Mouse (Mus musculus): ENCODE measurements around the gene Ankrd27. TPM values are rescaled to one million over a fixed set of nuclear protein-coding genes. Genes with fewer than 3 reads are reported as not detected.
A peak's percentile ranks its signal among the peaks of the same experiment; 100 is the strongest.

The Ankrd27 gene
- total and polyA plus RNA-seq, 2 experiments from 2014 or later: 13.9 to 25.5 TPM

- WGBS: 14% methylated on average over 18 of the region's 18 CpGs
- H3K27me3 ChIP-seq (ENCODE audit: insufficient read depth, low read length): no peaks in the 10 kb centered on the region
- no peak for TF ChIP-seq CTCF (IDR thresholded peaks at IDR 0.05; ENCODE audit: low read depth)
- peaks cover 13% of the 10 kb centered on the region; the same call in 1 of the 2 replicates for H3K4me1 ChIP-seq (ENCODE audit: insufficient read depth)
- ATAC-seq: peak; percentile 85
- no peak overlapping the region for H3K4me3 ChIP-seq (ENCODE audit: low read depth, low read length)
- no peaks in the 10 kb centered on the region for H3K9me3 ChIP-seq (ENCODE audit: low read length)
- peak overlapping the region; percentile 74 for H3K27ac ChIP-seq (ENCODE audit: low read depth, low read length)
- H3K9ac ChIP-seq: peak overlapping the region; percentile 28; the same call in 1 of the 2 replicates
- no peaks in the 10 kb centered on the region for H3K36me3 ChIP-seq (ENCODE audit: insufficient read depth)
- peak overlapping the region; percentile 30; the same call in 1 of the 2 replicates for H3K4me2 ChIP-seq (ENCODE audit: low read depth)
- DNase-seq: peak; percentile 77
Measured at GRCm38 (mm10) chr7:35668066-35669041, 82.3 kb downstream of the Ankrd27 start.

DNA sequence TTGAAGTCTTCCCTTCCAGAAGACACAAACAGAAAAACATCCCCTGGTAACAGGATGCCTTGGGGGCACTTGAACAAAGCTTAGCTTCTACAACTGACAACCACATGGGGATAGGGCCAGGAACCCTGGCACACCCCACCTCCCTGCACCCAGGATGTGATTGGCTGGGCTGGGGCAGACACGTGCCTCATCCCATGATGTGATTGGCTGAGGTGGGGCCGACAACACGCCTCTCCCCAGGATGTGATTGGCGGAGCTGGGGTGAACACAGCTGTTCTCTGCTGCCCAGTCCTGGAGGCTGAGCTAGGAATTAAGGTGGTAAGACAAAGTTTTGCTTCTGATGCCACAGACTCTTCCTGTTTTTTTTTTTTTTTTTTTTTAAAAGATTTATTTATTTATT, 92.9 kb downstream of the Ankrd27 start:
- Histone ChIP-seq H3K27ac (ENCODE audit: low read depth, low read length) (no peak overlapping the region), H3K4me2 (ENCODE audit: low read depth) (no peak overlapping the region), H3K4me3 (ENCODE audit: low read depth, low read length) (no peak overlapping the region), H3K4me1 (ENCODE audit: insufficient read depth) (no peaks in the 10 kb centered on the region), H3K9ac (no peak overlapping the region), H3K27me3 (ENCODE audit: insufficient read depth, low read length) (no peaks in the 10 kb centered on the region), H3K36me3 (ENCODE audit: insufficient read depth) (no peaks in the 10 kb centered on the region), H3K9me3 (ENCODE audit: low read length) (no peaks in the 10 kb centered on the region)
- no peak for ATAC-seq
- TF ChIP-seq CTCF (IDR thresholded peaks at IDR 0.05; ENCODE audit: low read depth): no peak
- DNase-seq: no peak
- 79% methylated on average over 4 of the region's 4 CpGs for WGBS

DNA sequence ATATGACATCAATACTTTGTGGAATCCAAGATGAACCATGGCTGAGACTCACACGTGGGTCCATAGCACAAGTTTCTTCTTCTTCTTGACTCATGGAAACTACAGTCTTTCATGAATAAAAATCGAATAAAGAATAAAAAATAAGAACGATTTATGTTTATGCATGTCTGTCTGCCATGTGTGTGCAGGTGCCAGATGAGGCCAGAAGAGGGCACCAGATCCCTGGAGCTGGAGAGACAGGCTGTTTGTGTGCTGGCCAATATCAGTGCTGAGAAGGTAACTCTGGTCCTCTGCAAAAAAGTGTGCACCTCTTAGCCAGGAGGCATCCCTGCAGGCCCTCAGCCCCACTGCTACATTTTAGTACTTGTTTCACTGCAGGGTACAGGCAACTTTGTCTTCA, 95.5 kb downstream of the Ankrd27 start:
- H3K4me3 ChIP-seq (ENCODE audit: low read depth, low read length): no peak overlapping the region
- no peak for ATAC-seq
- 85% methylated on average over 3 of the region's 3 CpGs for WGBS
- no peaks in the 10 kb centered on the region for H3K27me3 ChIP-seq (ENCODE audit: insufficient read depth, low read length)
- no peak overlapping the region for H3K27ac ChIP-seq (ENCODE audit: low read depth, low read length)
- no peak for DNase-seq
- H3K4me2 ChIP-seq (ENCODE audit: low read depth): no peak overlapping the region
- no peak overlapping the region for H3K9ac ChIP-seq
- TF ChIP-seq CTCF (IDR thresholded peaks at IDR 0.05; ENCODE audit: low read depth): peak; percentile 45; the same call in 1 of the 2 replicates
- no peaks in the 10 kb centered on the region for H3K9me3 ChIP-seq (ENCODE audit: low read length)
- H3K36me3 ChIP-seq (ENCODE audit: insufficient read depth): no peaks in the 10 kb centered on the region
- H3K4me1 ChIP-seq (ENCODE audit: insufficient read depth): peaks cover 3% of the 10 kb centered on the region; the same call in 1 of the 2 replicates

DNA sequence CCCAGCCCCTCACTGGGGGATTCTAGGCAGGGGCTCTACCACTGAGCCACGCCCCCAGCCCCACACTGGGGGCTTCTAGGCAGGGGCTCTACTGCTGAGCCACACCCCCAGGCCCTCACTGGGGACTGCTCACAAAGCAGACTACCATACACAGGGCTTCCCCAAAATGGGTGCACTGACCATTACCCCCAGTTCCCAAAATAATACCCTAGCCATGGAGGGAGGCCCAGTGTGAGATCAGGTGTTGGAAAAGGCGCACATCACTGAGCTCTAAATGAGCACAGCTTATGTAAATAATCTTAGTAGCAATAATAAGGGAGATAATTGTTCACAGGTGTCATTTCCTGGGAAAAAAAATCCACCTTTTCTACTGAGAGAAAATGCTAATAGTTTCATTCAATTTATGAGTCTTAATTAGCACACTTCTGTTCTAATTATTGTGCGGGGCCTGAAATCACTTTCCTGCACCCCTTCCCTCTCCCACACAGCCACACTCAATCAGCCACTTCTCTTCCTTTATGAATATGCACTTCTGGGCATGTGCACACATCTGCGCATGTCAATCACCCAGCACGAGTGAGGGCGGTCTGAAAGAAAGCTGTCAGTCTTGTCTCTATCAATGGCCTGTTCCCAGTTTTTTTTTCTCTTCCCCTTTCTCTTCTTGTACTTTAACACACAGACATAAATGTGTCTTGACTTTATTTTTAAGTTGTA, 97.5 kb downstream of the Ankrd27 start:
- DNase-seq (peak; percentile 55), ATAC-seq (peak; percentile 85)
- Histone ChIP-seq H3K36me3 (ENCODE audit: insufficient read depth) (0 out of 2 replicates have a peak, but pooled peaks cover 3% of the 10 kb centered on the region), H3K9me3 (ENCODE audit: low read length) (no peaks in the 10 kb centered on the region), H3K27ac (ENCODE audit: low read depth, low read length) (no peak overlapping the region), H3K4me2 (ENCODE audit: low read depth) (0 out of 2 replicates have a peak overlapping the region, but pooled peaks have one; percentile 8), H3K9ac (no peak overlapping the region), H3K4me3 (ENCODE audit: low read depth, low read length) (no peak overlapping the region), H3K4me1 (ENCODE audit: insufficient read depth) (peaks cover 3% of the 10 kb centered on the region; the same call in 1 of the 2 replicates), H3K27me3 (ENCODE audit: insufficient read depth, low read length) (no peaks in the 10 kb centered on the region)
- 33% methylated on average over 6 of the region's 6 CpGs for WGBS
- no peak for TF ChIP-seq CTCF (IDR thresholded peaks at IDR 0.05; ENCODE audit: low read depth)

DNA sequence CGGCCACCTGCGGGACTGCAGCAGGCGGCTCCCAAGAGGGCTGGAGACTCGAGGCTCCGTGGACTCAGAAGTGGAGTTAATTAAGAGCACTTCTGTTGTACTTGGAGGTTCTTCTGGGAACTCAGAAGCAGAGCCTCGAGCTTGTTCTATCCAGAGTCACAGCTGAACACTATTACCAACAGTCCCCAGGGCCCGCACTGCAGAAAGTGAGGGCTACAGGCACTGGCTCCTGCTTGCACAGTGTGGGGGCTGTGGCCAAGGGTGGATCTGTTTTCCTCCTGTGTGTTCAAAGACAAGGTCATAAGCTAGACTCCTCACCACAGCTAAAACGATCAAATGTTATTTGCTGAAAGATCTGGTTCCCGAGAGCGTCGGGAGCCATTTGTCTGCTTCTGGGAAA, 100.2 kb downstream of the Ankrd27 start:
- no peak for DNase-seq
- Histone ChIP-seq H3K4me2 (ENCODE audit: low read depth) (no peak overlapping the region), H3K36me3 (ENCODE audit: insufficient read depth) (peaks cover 8% of the 10 kb centered on the region; the same call in 1 of the 2 replicates), H3K27ac (ENCODE audit: low read depth, low read length) (no peak overlapping the region), H3K9ac (no peak overlapping the region), H3K27me3 (ENCODE audit: insufficient read depth, low read length) (no peaks in the 10 kb centered on the region), H3K4me3 (ENCODE audit: low read depth, low read length) (no peak overlapping the region), H3K4me1 (ENCODE audit: insufficient read depth) (peaks cover 3% of the 10 kb centered on the region; the same call in 1 of the 2 replicates), H3K9me3 (ENCODE audit: low read length) (no peaks in the 10 kb centered on the region)
- ATAC-seq: no peak
- WGBS: 52% methylated on average over 11 of the region's 11 CpGs
- TF ChIP-seq CTCF (IDR thresholded peaks at IDR 0.05; ENCODE audit: low read depth): no peak

DNA sequence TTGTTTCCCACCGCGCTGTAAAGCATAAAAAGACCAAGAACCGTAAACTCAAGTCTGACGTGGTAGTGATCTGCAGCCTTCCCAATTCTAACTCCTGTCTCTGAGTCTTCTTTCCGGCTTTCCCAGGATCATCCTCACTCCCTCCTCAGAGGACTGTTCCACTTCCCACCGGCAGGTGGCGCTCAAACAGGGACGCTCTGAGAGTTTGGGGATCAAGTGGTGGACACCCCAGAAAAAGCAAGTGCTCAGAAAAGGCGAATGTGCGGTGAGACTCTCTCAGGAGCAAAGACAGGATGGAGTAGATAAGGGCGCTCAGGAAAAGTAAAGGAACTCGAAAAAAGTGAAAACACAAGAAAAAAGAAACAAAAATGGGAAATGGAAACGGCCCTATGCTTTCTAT, 100.7 kb downstream of the Ankrd27 start:
- Histone ChIP-seq H3K9me3 (ENCODE audit: low read length) (no peaks in the 10 kb centered on the region), H3K4me3 (ENCODE audit: low read depth, low read length) (no peak overlapping the region), H3K4me1 (ENCODE audit: insufficient read depth) (peaks cover 3% of the 10 kb centered on the region; the same call in 1 of the 2 replicates), H3K36me3 (ENCODE audit: insufficient read depth) (peaks cover 8% of the 10 kb centered on the region; the same call in 1 of the 2 replicates), H3K27me3 (ENCODE audit: insufficient read depth, low read length) (no peaks in the 10 kb centered on the region), H3K9ac (no peak overlapping the region), H3K27ac (ENCODE audit: low read depth, low read length) (no peak overlapping the region), H3K4me2 (ENCODE audit: low read depth) (peak overlapping the region; percentile 8; the same call in 1 of the 2 replicates)
- peak; percentile 93 for TF ChIP-seq CTCF (IDR thresholded peaks at IDR 0.05; ENCODE audit: low read depth)
- ATAC-seq (peak; percentile 5; the same call in 1 of the 2 replicates), DNase-seq (peak; percentile 79)
- 28% methylated on average over 13 of the region's 13 CpGs for WGBS

Measured in forebrain, postnatal 0 days (tissue).